Mouse (Mus musculus) testis, adult 2 months (tissue): ENCODE data around the gene Hist1h4f. TPM values are rescaled to one million over a fixed set of nuclear protein-coding genes. Genes with fewer than 3 reads are reported as not detected.
"Not testable (repeated sequence)": the region's sequence is repeated elsewhere in the genome, so short reads cannot be mapped to it uniquely, and the experiment has no call there.

Experiments used
- H3K27ac ChIP-seq: fragments of 200-500 bp; 2 replicates; pipeline ENCODE4 v1.5.1; 2012; ENCODE audit warnings: low read depth, low read length; ENCODE audit not compliant: control insufficient read depth, insufficient read depth
- H3K27me3 ChIP-seq: fragments of 200-500 bp; 2 replicates; pipeline ENCODE4 v1.6.1; 2012; ENCODE audit warnings: mild to moderate bottlenecking, low read length, moderate library complexity; ENCODE audit not compliant: control insufficient read depth, insufficient read depth
- H3K36me3 ChIP-seq: fragments of 200-500 bp; 2 replicates; pipeline ENCODE4 v1.6.1; 2012; ENCODE audit warnings: mild to moderate bottlenecking, low read length; ENCODE audit not compliant: control insufficient read depth, insufficient read depth
- H3K4me1 ChIP-seq: fragments of 200-500 bp; 2 replicates; pipeline ENCODE4 v1.6.1; 2012; ENCODE audit warnings: low read length; ENCODE audit not compliant: control insufficient read depth, insufficient read depth
- H3K4me3 ChIP-seq: fragments of 200-500 bp; 2 replicates; pipeline ENCODE4 v1.5.1; 2012; ENCODE audit warnings: low read depth, mild to moderate bottlenecking, low read length, moderate library complexity, mixed read lengths; ENCODE audit not compliant: control insufficient read depth
- CTCF ChIP-seq: fragments of 200-500 bp; IDR thresholded peaks from 2 replicates; pipeline ENCODE4 v1.5.1; 2012; ENCODE audit warnings: low read depth, mild to moderate bottlenecking, inconsistent platforms, low read length, moderate library complexity; ENCODE audit not compliant: control insufficient read depth, insufficient read depth, insufficient replicate concordance
- POLR2A ChIP-seq: fragments of 200-500 bp; IDR thresholded peaks from 2 replicates; pipeline ENCODE4 v1.6.1; 2012; ENCODE audit warnings: low read depth, mild to moderate bottlenecking, inconsistent platforms, low read length, moderate library complexity; ENCODE audit not compliant: control insufficient read depth
- polyA plus RNA-seq: library from polyadenylated mRNA; depleted of rRNA; stranded (reverse); fragments of >200 nt; gene quantifications from 2 replicates; pipeline ENCODE4 v1.2.3, GENCODE M21; 2012; rRNA removed

The Hist1h4f gene
- 2.1 and 3.7 TPM in 2 replicates for polyA plus RNA-seq

DNA sequence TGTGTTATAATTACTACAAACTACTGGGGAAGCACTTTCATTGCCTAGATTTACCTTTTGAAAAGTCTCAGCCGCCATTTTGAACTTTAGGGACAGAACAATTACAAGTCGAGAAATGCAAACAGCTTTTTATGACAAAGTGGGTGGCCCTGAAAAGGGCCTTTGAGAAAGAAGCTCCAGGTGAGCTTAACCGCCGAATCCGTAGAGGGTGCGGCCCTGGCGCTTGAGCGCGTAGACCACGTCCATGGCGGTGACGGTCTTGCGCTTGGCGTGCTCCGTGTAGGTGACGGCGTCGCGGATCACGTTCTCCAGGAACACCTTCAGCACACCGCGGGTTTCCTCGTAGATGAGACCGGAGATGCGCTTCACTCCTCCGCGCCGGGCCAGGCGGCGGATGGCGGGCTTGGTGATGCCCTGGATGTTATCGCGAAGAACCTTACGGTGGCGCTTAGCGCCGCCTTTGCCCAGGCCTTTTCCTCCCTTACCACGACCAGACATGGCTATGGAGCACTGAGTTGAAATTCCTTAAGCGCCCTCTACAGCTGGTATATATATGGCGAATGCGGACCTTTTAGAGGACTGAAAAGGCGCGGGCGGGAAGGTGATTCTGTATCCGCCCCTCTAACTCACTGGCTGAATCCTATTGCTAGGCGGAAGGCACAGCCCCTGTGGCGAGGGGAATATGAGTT is at the start of gene Hist1h4f:
Gene Hist1h4f (minus strand): TSS at position 503 of the 689 bp plus-strand sequence.
- not testable (repeated sequence) for H3K36me3 ChIP-seq, H3K4me1 ChIP-seq, H3K27me3 ChIP-seq
- peak; percentile 51; the same call in 1 of the 2 replicates for TF ChIP-seq POLR2A
- peak within 1 kb of the TSS; percentile 66 for H3K4me3 ChIP-seq
- peak within 1 kb of the TSS; percentile 36; the same call in 1 of the 2 replicates for H3K27ac ChIP-seq

DNA sequence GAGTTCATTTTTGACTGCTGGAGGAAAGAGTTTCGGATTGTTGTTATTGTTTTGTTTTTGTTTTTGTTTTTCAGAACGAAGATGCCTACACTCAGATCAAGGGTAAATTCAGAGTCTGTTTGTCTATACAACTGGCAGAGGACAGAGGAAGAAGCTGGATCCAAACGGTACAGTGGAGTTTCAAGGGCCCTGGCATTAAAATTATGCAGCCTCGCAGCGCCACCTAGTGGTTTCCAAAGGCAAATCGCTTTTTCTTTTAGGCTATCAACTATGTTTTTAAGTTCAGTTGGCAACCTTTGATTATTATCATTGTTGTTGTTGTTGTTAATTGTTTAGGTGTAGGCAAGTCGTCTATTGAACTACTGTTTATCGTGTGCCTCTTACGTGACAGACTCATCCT is 46.5 kb upstream of the Hist1h4f start:
- Histone ChIP-seq H3K27me3 (no peaks in the 10 kb centered on the region), H3K27ac (no peak overlapping the region), H3K4me3 (no peak overlapping the region), H3K4me1 (no peaks in the 10 kb centered on the region), H3K36me3 (no peaks in the 10 kb centered on the region)
- TF ChIP-seq POLR2A (no peak), CTCF (peak; percentile 43; the same call in 1 of the 2 replicates)

DNA sequence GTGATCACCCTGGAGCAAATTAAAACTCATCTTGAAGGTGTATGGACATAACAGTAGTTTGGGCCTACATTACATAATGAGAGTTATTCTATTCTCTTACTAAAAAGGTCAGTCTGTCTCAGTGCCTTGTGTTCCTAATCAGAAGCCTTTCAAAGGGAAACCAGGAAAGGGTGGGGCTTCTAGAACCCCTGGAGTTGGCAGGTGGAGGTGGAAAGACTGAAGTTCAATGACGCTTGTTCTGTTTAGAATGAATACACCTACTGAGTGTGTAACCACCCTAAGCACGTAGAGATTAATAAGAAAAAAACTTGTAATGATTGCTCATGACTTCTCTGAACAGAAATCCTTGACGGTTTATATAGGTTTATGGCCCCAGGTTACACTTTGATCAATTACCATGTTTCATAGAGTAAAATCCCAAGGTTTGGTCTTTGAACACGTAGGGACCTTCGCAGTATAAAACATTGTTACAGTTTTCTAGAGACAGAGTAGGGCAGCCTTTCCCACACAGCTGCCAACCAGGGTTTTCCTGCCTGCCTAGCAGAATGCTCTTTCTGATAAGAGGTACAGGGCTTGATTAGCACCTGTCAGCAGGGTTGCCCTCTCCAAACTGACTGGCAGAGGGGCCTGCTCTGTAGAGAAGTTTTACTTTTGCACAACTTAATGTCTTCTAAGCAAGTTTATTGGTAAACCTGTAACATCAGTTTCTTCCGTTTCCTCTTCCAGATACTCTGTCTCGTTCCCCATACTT is 44.3 kb upstream of the Hist1h4f start:
- no peak for TF ChIP-seq CTCF
- TF ChIP-seq POLR2A = no peak
- H3K27me3 ChIP-seq = no peaks in the 10 kb centered on the region
- H3K4me3 ChIP-seq = no peak overlapping the region
- H3K4me1 ChIP-seq = no peaks in the 10 kb centered on the region
- no peak overlapping the region for H3K27ac ChIP-seq
- H3K36me3 ChIP-seq = no peaks in the 10 kb centered on the region

DNA sequence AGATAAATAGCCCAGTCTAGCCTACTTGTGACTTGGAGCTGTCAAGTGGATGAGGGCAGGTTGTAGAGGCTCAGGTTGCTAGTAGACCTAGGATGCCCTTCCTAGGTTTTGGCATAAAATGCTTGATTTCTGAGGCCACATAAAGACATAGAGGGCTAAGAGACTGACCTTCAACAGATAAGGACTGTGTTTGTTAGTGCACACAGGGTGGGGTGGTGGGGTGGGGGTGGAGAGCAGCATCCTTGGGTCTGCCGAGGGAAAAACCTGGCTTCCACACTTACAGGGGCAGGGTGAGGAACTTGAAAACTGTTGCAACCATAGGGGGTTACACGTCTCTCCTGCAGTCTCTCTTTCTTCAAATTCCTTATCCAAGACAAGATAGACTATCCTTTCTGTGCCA is 43.7 kb upstream of the Hist1h4f start:
- no peaks in the 10 kb centered on the region for H3K4me1 ChIP-seq
- TF ChIP-seq POLR2A (no peak), CTCF (no peak)
- H3K36me3 ChIP-seq = no peaks in the 10 kb centered on the region
- H3K4me3 ChIP-seq = no peak overlapping the region
- H3K27me3 ChIP-seq = no peaks in the 10 kb centered on the region
- H3K27ac ChIP-seq = no peak overlapping the region

DNA sequence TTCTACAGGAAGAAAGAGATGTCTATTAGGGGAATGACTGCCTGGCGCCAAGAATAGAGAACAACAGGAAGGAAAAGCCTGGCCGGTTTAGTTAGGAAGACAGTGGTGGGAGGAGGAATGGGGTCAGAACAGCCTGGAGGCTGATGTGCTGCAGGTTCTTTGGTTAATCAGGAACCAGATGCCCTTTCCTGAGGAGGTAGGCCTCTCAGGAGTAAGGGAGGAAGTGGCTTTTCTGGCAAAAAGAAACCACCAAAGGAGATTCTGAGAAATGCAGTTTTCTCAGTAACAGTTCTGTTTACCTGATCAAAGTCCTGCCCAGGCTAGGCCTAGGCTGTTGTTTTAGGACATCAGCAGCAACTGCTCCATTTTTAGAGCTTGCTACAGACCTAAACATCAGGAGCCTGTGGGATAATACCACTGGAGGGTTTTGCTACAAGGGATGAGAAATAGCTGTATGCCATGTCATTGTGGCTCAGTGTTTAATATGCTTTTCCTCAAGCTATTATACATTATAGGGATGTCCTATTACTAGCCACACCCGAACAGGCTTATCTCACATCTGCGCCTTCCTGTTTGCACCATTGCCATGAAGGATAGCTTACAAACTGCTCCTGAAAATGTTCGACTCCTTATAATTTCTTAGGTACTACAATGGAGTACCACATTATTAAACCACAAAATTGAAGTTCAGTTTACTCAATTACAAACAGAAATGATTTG is 41.8 kb upstream of the Hist1h4f start:
- Histone ChIP-seq H3K36me3 (no peaks in the 10 kb centered on the region), H3K4me1 (no peaks in the 10 kb centered on the region), H3K27me3 (no peaks in the 10 kb centered on the region), H3K27ac (no peak overlapping the region), H3K4me3 (no peak overlapping the region)
- no peak for TF ChIP-seq POLR2A
- no peak for TF ChIP-seq CTCF

DNA sequence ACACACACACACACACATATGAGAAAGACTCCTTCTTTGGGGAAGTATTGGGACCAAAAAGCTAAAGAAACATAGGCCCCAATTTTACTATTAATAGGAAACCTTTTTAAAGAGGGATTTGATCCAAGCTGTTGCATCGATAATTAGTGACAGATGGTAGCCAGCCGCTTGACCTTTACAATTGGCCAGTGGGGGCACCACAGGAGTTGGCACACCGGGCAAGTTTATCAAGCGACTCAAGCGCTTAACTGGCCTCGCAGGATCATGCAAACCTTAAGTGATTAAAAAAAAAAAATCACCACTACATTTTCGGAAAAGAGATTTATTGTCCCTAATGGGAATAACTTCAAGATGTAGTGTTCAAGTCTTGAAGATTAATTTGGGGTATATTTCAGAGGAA is 41.2 kb upstream of the Hist1h4f start:
- no peak overlapping the region for H3K4me3 ChIP-seq
- no peak overlapping the region for H3K27ac ChIP-seq
- H3K36me3 ChIP-seq = no peaks in the 10 kb centered on the region
- H3K27me3 ChIP-seq = no peaks in the 10 kb centered on the region
- TF ChIP-seq CTCF (no peak), POLR2A (no peak)
- no peaks in the 10 kb centered on the region for H3K4me1 ChIP-seq

DNA sequence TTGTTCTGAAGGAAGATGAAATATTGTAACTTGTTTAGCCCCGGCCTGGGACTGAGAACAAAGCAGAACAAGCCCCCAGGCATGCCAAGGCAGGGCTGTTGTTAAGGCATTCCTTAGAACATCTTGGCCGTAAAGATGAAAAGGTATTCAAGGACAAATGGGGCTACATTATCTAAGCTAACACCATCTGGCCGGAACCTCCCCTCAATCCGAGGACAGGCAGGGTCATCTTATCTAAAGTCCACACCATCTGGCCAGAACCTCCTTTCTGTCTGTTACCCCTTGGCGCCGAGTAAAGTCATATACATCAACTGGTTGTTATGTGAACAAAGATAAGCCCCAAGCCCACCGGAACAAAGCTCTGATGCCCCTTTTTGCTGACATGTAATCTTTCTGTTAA is 40.4 kb upstream of the Hist1h4f start:
- not testable (repeated sequence) for H3K4me1 ChIP-seq, H3K27me3 ChIP-seq, H3K27ac ChIP-seq, H3K4me3 ChIP-seq, H3K36me3 ChIP-seq
